Mouse (Mus musculus): Measurements from ENCODE around the gene Cox6b1. TPM values are rescaled to one million over a fixed set of nuclear protein-coding genes. Genes with fewer than 3 reads are reported as not detected.

The Cox6b1 gene
- polyA plus RNA-seq (2017; shearing (Covaris generic)): 664 TPM

GRCm38 (mm10) chr7:30625530-30626384 lies at the start of gene Cox6b1:
Gene Cox6b1, minus strand, starts transcription at chr7:30626151.

GRCm38 (mm10) chr7:30671480-30671879 lies 45.5 kb upstream of the Cox6b1 start, which contains the start of gene Pmis2:
Gene Pmis2, minus strand, starts transcription at chr7:30671605.

GRCm38 (mm10) chr7:30664529-30665200 lies 38.7 kb upstream of the Cox6b1 start, which contains the start of gene Haus5:
Gene Haus5, minus strand, starts transcription at chr7:30664994.

GRCm38 (mm10) chr7:30649591-30650540 lies 23.9 kb upstream of the Cox6b1 start, which contains the start of gene Rbm42:
Gene Rbm42, minus strand, starts transcription at chr7:30650317.

GRCm38 (mm10) chr7:30635752-30636151 lies 9.8 kb upstream of the Cox6b1 start, which contains the start of gene Etv2:
Gene Etv2, minus strand, starts transcription at chr7:30635852.

GRCm38 (mm10) chr7:30612654-30613402 lies 13.1 kb downstream of the Cox6b1 start, which contains the start of gene Upk1a:
Gene Upk1a, minus strand, starts transcription at chr7:30612847.

GRCm38 (mm10) chr7:30598786-30599185 lies 27.2 kb downstream of the Cox6b1 start, which contains the start of gene Zbtb32:
Gene Zbtb32, minus strand, starts transcription at chr7:30598909.

GRCm38 (mm10) chr7:30588676-30589434 lies 37.1 kb downstream of the Cox6b1 start, which contains the start of gene Kmt2b:
Gene Kmt2b, minus strand, starts transcription at chr7:30588726.

Other genes with a start within 250 kb of the Cox6b1 start
- gene Tyrobp, start 212.4 kb downstream of the Cox6b1 start, polyA plus RNA-seq (2017; shearing (Covaris generic)): 14.5 TPM
- 407 TPM for gene Hcst, start 206.3 kb downstream of the Cox6b1 start, polyA plus RNA-seq (2017; shearing (Covaris generic))
- gene Nfkbid, start 204.4 kb downstream of the Cox6b1 start, polyA plus RNA-seq (2017; shearing (Covaris generic)): 110 TPM
- 7.7 TPM for gene Aplp1, start 180.6 kb downstream of the Cox6b1 start, polyA plus RNA-seq (2017; shearing (Covaris generic))
- gene Kirrel2, start 168.5 kb downstream of the Cox6b1 start, polyA plus RNA-seq (2017; shearing (Covaris generic)): not detected
- not detected for gene Nphs1, start 167.8 kb downstream of the Cox6b1 start, polyA plus RNA-seq (2017; shearing (Covaris generic))
- gene Prodh2, start 132.5 kb downstream of the Cox6b1 start, polyA plus RNA-seq (2017; shearing (Covaris generic)): not detected
- gene Arhgap33, start 91.1 kb downstream of the Cox6b1 start, polyA plus RNA-seq (2017; shearing (Covaris generic)): 1.5 TPM
- 3.7 TPM for gene Hspb6, start 74.0 kb downstream of the Cox6b1 start, polyA plus RNA-seq (2017; shearing (Covaris generic))
- 10.8 TPM for gene Proser3, start 73.9 kb downstream of the Cox6b1 start, polyA plus RNA-seq (2017; shearing (Covaris generic))
- 102 TPM for gene Lin37, start 66.3 kb downstream of the Cox6b1 start, polyA plus RNA-seq (2017; shearing (Covaris generic))
- 47.4 TPM for gene U2af1l4, start 62.9 kb downstream of the Cox6b1 start, polyA plus RNA-seq (2017; shearing (Covaris generic))
- 122 TPM for gene Gm49396, start 62.8 kb downstream of the Cox6b1 start, polyA plus RNA-seq (2017; shearing (Covaris generic))
- gene Psenen, start 62.5 kb downstream of the Cox6b1 start, polyA plus RNA-seq (2017; shearing (Covaris generic)): 244 TPM
- gene Igflr1, start 60.7 kb downstream of the Cox6b1 start, polyA plus RNA-seq (2017; shearing (Covaris generic)): 235 TPM
- 10.1 TPM for gene Kmt2b, start 37.4 kb downstream of the Cox6b1 start, polyA plus RNA-seq (2017; shearing (Covaris generic))
- 19.2 TPM for gene Zbtb32, start 27.2 kb downstream of the Cox6b1 start, polyA plus RNA-seq (2017; shearing (Covaris generic))
- gene Upk1a, start 13.3 kb downstream of the Cox6b1 start, polyA plus RNA-seq (2017; shearing (Covaris generic)): 0.82 TPM
- not detected for gene Etv2, start 9.7 kb upstream of the Cox6b1 start, polyA plus RNA-seq (2017; shearing (Covaris generic))
- 224 TPM for gene Rbm42, start 24.2 kb upstream of the Cox6b1 start, polyA plus RNA-seq (2017; shearing (Covaris generic))
- gene Haus5, start 38.8 kb upstream of the Cox6b1 start, polyA plus RNA-seq (2017; shearing (Covaris generic)): 41.2 TPM
- not detected for gene Pmis2, start 45.5 kb upstream of the Cox6b1 start, polyA plus RNA-seq (2017; shearing (Covaris generic))
- not detected for gene 2200002J24Rik, start 72.8 kb upstream of the Cox6b1 start, polyA plus RNA-seq (2017; shearing (Covaris generic))
- gene Atp4a, start 86.1 kb upstream of the Cox6b1 start, polyA plus RNA-seq (2017; shearing (Covaris generic)): not detected
- gene Tmem147, start 103.4 kb upstream of the Cox6b1 start, polyA plus RNA-seq (2017; shearing (Covaris generic)): 117 TPM
- gene Gapdhs, start 117.5 kb upstream of the Cox6b1 start, polyA plus RNA-seq (2017; shearing (Covaris generic)): 0.37 TPM
- 1.3 TPM for gene Sbsn, start 125.3 kb upstream of the Cox6b1 start, polyA plus RNA-seq (2017; shearing (Covaris generic))
- gene Dmkn, start 137.6 kb upstream of the Cox6b1 start, polyA plus RNA-seq (2017; shearing (Covaris generic)): not detected
- gene Krtdap, start 161.7 kb upstream of the Cox6b1 start, polyA plus RNA-seq (2017; shearing (Covaris generic)): not detected
- gene Ffar2, start 197.6 kb upstream of the Cox6b1 start, polyA plus RNA-seq (2017; shearing (Covaris generic)): not detected
- not detected for gene Ffar3, start 230.0 kb upstream of the Cox6b1 start, polyA plus RNA-seq (2017; shearing (Covaris generic))
- 0.24 TPM for gene Ffar1, start 235.4 kb upstream of the Cox6b1 start, polyA plus RNA-seq (2017; shearing (Covaris generic))